In genomic region chr5:32102971-32103431, GRCm38 (mm10) we compare ENCODE assay signal across 10 mouse cellular contexts. TPM values are rescaled to one million over a fixed set of nuclear protein-coding genes. Genes with fewer than 3 reads are reported as not detected.
A peak's percentile ranks its signal among the peaks of the same experiment; 100 is the strongest.
DNase-seq lines count a peak whose midpoint lies in the region; ATAC-seq lines count a peak whose summit lies in the region.
"Had no signal": no experiment of that assay in that cellular context is flagged by ENCODE, and none has a peak within 500 bp of the region (broad histone marks: within the 10 kb centered on the region; RNA-seq: fewer than 3 reads in every experiment).

No protein-coding gene starts in this region.

- DNase-seq in kidney, postnatal 10 days, result peak; percentile 39
- DNase-seq in kidney, adult 8-10 months, result no peak
- peak; percentile 44 for DNase-seq in brain, adult 2 months (ENCODE audit: low read depth, low spot score)
- DNase-seq in thymus, postnatal 4 days, result no peak
- DNase-seq in neural tube, embryonic 10.5 days (ENCODE audit: extremely low spot score, low spot score), result no peak

- no peaks in the 10 kb centered on the region for H3K36me3 ChIP-seq in embryonic facial prominence, embryonic 15.5 days
- H3K36me3 ChIP-seq in lung, embryonic 16.5 days (ENCODE audit: control insufficient read depth, insufficient read depth, low read length), result no peaks in the 10 kb centered on the region
- no peaks in the 10 kb centered on the region for H3K36me3 ChIP-seq in hindbrain, embryonic 12.5 days
- H3K36me3 ChIP-seq: heart, embryonic 15.5 days; limb, embryonic 15.5 days had no signal

- no peaks in the 10 kb centered on the region for H3K27me3 ChIP-seq in embryonic facial prominence, embryonic 15.5 days
- no peaks in the 10 kb centered on the region for H3K27me3 ChIP-seq in lung, embryonic 16.5 days (ENCODE audit: control insufficient read depth, insufficient read depth, low read depth, low read length)
- H3K27me3 ChIP-seq in hindbrain, embryonic 12.5 days, result no peaks in the 10 kb centered on the region
- H3K27me3 ChIP-seq: heart, embryonic 15.5 days; limb, embryonic 15.5 days had no signal

- H3K27ac ChIP-seq in embryonic facial prominence, embryonic 15.5 days (replicated peaks), result peak overlapping the region; percentile 68; the same call in 1 of the 2 replicates
- H3K27ac ChIP-seq in lung, embryonic 16.5 days (ENCODE audit: low read length), result peak overlapping the region; percentile 60
- no peak overlapping the region for H3K27ac ChIP-seq in hindbrain, embryonic 12.5 days
- H3K27ac ChIP-seq: limb, embryonic 15.5 days had no signal

- H3K4me2 ChIP-seq in embryonic facial prominence, embryonic 15.5 days (replicated peaks), result no peak overlapping the region
- H3K4me2 ChIP-seq in lung, embryonic 16.5 days (ENCODE audit: low read depth, low read length), result no peak overlapping the region
- no peak overlapping the region for H3K4me2 ChIP-seq in hindbrain, embryonic 12.5 days (replicated peaks)
- H3K4me2 ChIP-seq: limb, embryonic 15.5 days had no signal

- no peak for ATAC-seq in embryonic facial prominence, embryonic 15.5 days (ENCODE audit: insufficient number of reproducible peaks, low FRiP score, low TSS enrichment, low read depth)
- peak; percentile 67 for ATAC-seq in lung, embryonic 16.5 days (ENCODE audit: low read depth)
- ATAC-seq in hindbrain, embryonic 12.5 days (ENCODE audit: low FRiP score), result no peak

- no peaks in the 10 kb centered on the region for H3K9me3 ChIP-seq in embryonic facial prominence, embryonic 15.5 days (replicated peaks)
- no peaks in the 10 kb centered on the region for H3K9me3 ChIP-seq in lung, embryonic 16.5 days (ENCODE audit: control insufficient read depth, low read length)
- no peaks in the 10 kb centered on the region for H3K9me3 ChIP-seq in hindbrain, embryonic 12.5 days (replicated peaks)
- H3K9me3 ChIP-seq: heart, embryonic 15.5 days; limb, embryonic 15.5 days had no signal

- H3K4me3 ChIP-seq in embryonic facial prominence, embryonic 15.5 days (replicated peaks), result no peak overlapping the region
- H3K4me3 ChIP-seq in lung, embryonic 16.5 days (ENCODE audit: low read length), result no peak overlapping the region
- no peak overlapping the region for H3K4me3 ChIP-seq in hindbrain, embryonic 12.5 days
- H3K4me3 ChIP-seq: heart, embryonic 15.5 days; limb, embryonic 15.5 days had no signal

- no peak overlapping the region for H3K9ac ChIP-seq in embryonic facial prominence, embryonic 15.5 days
- H3K9ac ChIP-seq in lung, embryonic 16.5 days (ENCODE audit: low read length), result no peak overlapping the region
- no peak overlapping the region for H3K9ac ChIP-seq in hindbrain, embryonic 12.5 days
- H3K9ac ChIP-seq: heart, embryonic 15.5 days; limb, embryonic 15.5 days had no signal

- peaks cover 40% of the 10 kb centered on the region for H3K4me1 ChIP-seq in embryonic facial prominence, embryonic 15.5 days
- H3K4me1 ChIP-seq in lung, embryonic 16.5 days (replicated peaks; ENCODE audit: control insufficient read depth, insufficient read depth, low read length), result peaks cover 12% of the 10 kb centered on the region
- H3K4me1 ChIP-seq in hindbrain, embryonic 12.5 days, result peaks cover 5% of the 10 kb centered on the region

- 74% methylated on average over 6 of the region's 6 CpGs for WGBS in embryonic facial prominence, embryonic 15.5 days
- 58% methylated on average over 6 of the region's 6 CpGs for WGBS in lung, embryonic 16.5 days
- WGBS in hindbrain, embryonic 12.5 days, result 84% methylated on average over 6 of the region's 6 CpGs

RNA-seq across cellular contexts. Expression of gene Fosl2, which starts 32.6 kb away (rescaled TPM):
- 12.5 and 14.0 TPM in 2 replicates for polyA plus RNA-seq in embryonic facial prominence, embryonic 15.5 days (2015; fragmentation: Nextera tagmentation; extraction: Ambion mirVana)
- 3.4 and 4.7 TPM in 2 replicates for polyA plus RNA-seq in lung, embryonic 16.5 days (2015; fragmentation: Nextera tagmentation; extraction: Ambion mirVana)
- 1.0 and 1.2 TPM in 2 replicates for polyA plus RNA-seq in hindbrain, embryonic 12.5 days (2016; fragmentation: Nextera tagmentation; extraction: Ambion mirVana)

Comparison
In these comparisons a context has a peak if more than half of its experiments do, and no peak if none do; other contexts are left out.
1. DNase-seq: peak in kidney, postnatal 10 days (single experiment) and brain, adult 2 months (single experiment); none in kidney, adult 8-10 months (0 of 2), thymus, postnatal 4 days (single experiment) and neural tube, embryonic 10.5 days (single experiment).